Mouse (Mus musculus) ovary, postnatal 14 days (tissue): Measurements from ENCODE around the gene Mrpl9.

Source experiments
- DNase-seq: peaks from one replicate; pipeline ENCODE4 v3.0.0; 2022; ENCODE audit warnings: low spot score

Mrpl9 gene

GRCm38 (mm10) chr3:94465632-94466430, 22.7 kb downstream of the Mrpl9 start:
- DNase-seq, result no peak

- DNase-seq, result no peak
Measured at GRCm38 (mm10) chr3:94468931-94469330, 25.8 kb downstream of the Mrpl9 start.

- DNase-seq, result no peak
Measured at GRCm38 (mm10) chr3:94472447-94473114, 29.5 kb downstream of the Mrpl9 start.

- DNase-seq, result no peak
Measured at GRCm38 (mm10) chr3:94473115-94473505, 30.0 kb downstream of the Mrpl9 start.

GRCm38 (mm10) chr3:94473567-94474232, 30.6 kb downstream of the Mrpl9 start:
- no peak for DNase-seq

GRCm38 (mm10) chr3:94476301-94477035, 33.4 kb downstream of the Mrpl9 start:
- no peak for DNase-seq

GRCm38 (mm10) chr3:94477444-94477843, 34.3 kb downstream of the Mrpl9 start:
- DNase-seq, result no peak

GRCm38 (mm10) chr3:94477981-94478422, 34.9 kb downstream of the Mrpl9 start, which contains the start of gene Celf3:
Celf3 (plus strand) TSS chr3:94478295.
- no peak for DNase-seq

GRCm38 (mm10) chr3:94478591-94479169, 35.6 kb downstream of the Mrpl9 start:
- DNase-seq, result no peak

- DNase-seq, result no peak
Measured at GRCm38 (mm10) chr3:94479564-94479963, 36.4 kb downstream of the Mrpl9 start.

GRCm38 (mm10) chr3:94480291-94480884, 37.3 kb downstream of the Mrpl9 start, which contains the start of gene Riiad1:
Riiad1 (minus strand) TSS chr3:94480341.
- no peak for DNase-seq

- no peak for DNase-seq
Measured at GRCm38 (mm10) chr3:94481429-94481828, 38.3 kb downstream of the Mrpl9 start.

- DNase-seq, result no peak
Measured at GRCm38 (mm10) chr3:94482764-94483385, 39.8 kb downstream of the Mrpl9 start.

GRCm38 (mm10) chr3:94483790-94484439, 40.8 kb downstream of the Mrpl9 start:
- DNase-seq, result no peak

- DNase-seq, result no peak
Measured at GRCm38 (mm10) chr3:94485922-94486321, 42.8 kb downstream of the Mrpl9 start.

- DNase-seq, result no peak
Measured at GRCm38 (mm10) chr3:94487581-94487980, 44.5 kb downstream of the Mrpl9 start.

GRCm38 (mm10) chr3:94497162-94497561, 54.0 kb downstream of the Mrpl9 start:
- no peak for DNase-seq
